Mouse (Mus musculus) c-Kit-positive CD71-positive TER-119-positive erythroid progenitor cells, embryonic 14.5 days (primary cell): ENCODE results near the gene Slc36a1.

Source experiments
- DNase-seq: peaks from one replicate; pipeline ENCODE4 v3.0.0-alpha.2; 2013; ENCODE audit warnings: low spot score

Slc36a1 gene

GRCm38 (mm10) chr11:55204159-55204596 lies at the start of gene Slc36a1:
TSS of gene Slc36a1 (plus strand) at chr11:55204350.
- peak; percentile 92 for DNase-seq

GRCm38 (mm10) chr11:55154398-55155069 lies 49.6 kb upstream of the Slc36a1 start:
- DNase-seq, result no peak

DNA sequence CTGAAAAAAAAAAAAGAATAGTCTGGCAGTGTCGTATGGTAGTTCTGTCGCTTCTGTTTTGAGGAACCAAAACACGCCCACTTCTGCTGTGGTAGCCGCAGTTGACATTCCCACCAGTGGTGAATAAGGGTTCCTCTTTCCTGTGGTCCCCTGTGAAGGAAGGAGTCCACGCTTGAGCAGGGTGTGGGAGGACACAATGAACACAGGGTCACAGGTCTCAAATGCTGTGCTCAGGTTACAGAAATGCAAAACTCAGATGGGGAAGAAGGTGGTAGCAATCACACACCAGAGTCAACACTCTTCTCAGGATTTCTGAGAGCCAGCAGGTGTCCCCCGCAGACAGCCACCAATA lies 49.1 kb upstream of the Slc36a1 start:
- DNase-seq, result no peak

DNA sequence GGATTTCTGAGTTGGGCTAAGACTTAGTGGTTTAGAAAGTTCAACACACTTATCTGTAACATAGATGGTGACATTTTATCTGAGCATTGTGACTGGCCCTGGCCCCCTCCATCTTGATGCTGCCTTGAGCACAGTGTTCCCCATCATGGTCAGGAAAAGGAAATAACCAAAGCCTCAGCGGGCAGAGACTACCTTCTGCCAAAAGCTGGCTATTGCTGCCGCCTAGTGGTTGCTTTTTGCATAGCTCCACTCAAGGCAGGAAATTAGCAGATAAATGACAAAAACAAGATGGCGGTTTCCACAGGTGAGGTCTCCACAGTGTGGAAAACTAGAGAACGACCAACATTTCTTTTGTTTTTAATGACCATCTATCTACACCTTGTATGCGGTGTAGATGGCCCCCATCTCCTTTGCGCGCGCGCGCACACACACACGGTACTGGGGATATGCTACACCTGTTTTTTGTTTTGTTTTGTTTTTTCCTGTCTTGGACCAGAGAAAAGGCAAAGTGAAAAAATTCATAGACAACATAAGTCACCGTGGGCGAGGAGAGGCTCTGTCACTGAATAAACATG lies 45.3 kb upstream of the Slc36a1 start:
- DNase-seq, result peak; percentile 68

GRCm38 (mm10) chr11:55162670-55163069 lies 41.5 kb upstream of the Slc36a1 start:
- DNase-seq, result peak; percentile 21

- peak; percentile 37 for DNase-seq
Observed at GRCm38 (mm10) chr11:55164723-55165122, 39.4 kb upstream of the Slc36a1 start.

DNA sequence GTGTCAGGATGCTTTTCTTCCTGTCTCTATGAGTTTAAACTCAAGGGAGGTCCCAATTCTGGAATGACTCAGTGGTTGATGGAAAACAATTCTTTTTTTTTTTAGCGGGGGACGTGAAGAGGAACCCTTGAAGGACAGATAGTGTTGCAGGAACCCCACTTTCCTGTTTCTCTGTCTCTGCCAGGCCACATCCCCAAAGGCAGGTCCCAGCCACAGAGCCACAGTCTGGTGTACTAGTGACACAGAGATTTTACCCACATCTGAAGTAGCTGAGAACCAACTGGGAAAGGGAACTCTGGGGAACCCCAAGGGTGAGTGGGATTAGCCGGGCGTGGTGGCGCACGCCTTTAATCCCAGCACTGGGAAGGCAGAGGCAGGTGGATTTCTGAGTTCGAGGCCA lies 38.4 kb upstream of the Slc36a1 start:
- no peak for DNase-seq

DNA sequence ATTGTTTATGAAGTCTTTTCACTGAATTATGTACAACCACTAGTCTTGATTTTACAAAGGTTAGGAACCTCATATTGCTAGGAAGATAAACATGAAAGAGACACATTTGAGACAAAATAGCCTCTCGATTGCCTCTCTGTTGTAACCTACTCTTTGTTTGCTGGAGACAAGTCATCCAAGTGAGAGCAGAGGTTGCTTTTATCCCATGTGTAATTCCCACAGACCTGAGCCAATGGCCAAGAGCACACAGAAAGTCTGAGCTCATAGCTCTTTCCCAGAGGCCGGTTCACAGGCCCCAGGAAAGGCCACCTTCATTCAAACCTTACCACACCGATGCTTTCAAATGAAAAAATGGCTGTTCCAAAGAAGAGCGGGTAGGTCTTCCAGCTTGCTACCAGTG lies 35.6 kb upstream of the Slc36a1 start:
- no peak for DNase-seq

DNA sequence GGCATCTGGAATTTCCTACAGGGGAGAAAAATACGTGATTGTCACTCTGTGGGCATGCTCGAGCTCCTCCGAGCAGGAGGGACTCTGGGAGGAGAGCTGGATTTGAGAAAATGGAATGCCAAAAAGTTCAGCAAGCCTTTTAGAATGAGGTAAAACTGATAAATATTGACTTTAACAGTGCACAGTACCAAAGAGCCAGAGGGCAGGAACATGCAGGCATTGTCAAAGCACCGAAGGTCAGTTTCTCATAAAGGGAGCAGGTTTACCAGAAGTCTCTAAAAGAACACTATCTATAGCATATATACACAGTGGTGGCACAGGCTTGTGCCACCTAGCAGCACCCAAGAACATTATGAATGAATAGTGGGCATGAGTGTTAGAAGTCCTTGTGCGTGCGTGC lies 35.2 kb upstream of the Slc36a1 start:
- DNase-seq, result no peak

DNA sequence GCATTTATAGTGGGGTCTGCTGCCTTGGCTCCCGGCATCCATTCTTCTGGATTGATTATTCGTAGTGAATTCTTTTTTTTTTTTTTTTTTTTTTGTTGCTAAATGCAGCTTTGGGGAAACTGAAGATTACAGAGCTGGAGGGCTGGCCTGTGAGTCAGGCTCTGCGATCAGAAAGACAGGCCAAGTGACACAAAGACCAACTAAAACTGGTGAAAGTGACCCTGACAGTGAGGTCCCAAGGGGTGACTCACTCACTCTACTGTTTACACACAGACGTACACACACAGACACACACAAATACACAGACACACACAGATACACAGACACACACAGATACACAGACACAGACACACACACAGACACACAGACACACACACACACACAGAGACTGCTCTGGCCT lies 33.6 kb upstream of the Slc36a1 start:
- DNase-seq, result no peak

- DNase-seq, result no peak
Observed at GRCm38 (mm10) chr11:55178830-55179229, 25.3 kb upstream of the Slc36a1 start.

DNA sequence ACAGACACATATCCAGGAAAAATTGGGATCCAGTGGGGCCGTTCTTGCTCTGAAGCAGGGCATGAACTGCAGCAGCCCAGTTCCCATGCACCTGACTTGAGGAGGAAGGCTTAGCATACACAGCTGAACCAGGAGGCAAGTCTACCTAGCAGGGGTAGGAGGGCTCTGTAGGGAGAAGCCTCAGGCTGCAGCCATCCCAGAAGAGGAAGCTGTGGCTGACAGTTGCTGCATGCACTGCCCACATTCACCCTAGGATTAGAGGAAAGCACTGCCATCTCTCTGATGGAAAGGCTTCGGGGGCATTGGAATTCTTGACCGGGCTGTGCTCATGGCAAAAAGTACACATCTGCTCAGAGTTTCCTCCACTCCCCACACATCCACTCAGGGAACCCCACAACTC lies 24.3 kb upstream of the Slc36a1 start:
- no peak for DNase-seq

DNA sequence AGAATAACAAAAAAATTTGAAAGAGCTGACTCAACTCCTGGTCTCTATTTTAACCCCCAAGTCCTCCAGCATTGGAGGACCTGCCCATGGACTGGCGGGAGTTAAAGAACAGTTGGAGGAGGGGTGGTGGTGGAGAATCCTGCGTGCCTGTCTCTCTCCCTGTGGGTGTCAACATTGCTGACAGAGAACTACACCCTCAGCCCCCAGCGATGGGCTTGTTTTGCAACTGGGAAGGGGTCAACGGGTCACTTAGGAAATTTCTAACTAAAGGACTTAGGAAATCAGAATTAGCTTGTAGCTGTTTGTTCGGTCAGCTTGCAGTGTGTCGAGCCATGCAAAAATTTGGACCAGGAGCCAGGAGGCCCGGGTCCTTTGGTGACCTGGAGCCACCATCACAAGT lies 21.0 kb upstream of the Slc36a1 start:
- DNase-seq, result no peak

DNA sequence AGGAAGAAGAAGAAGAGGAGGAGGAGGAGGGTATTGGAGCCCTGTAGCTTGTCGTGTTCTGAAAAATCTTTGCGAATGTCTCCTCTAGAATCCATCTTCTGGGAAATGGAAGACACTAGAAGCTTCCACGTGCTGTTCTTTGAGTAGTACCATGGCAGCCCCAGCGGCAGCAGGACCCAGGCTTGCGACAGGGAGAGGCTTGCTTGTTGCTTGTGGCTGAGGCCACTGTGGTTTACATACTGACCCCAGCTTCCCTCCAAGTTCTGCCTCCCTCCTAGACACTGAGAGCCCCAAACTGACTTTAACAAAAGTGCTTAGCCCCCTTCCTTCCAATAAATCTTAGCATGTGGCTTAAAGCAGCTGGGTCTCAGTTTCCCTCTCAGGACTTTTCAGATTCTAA lies 19.9 kb upstream of the Slc36a1 start:
- no peak for DNase-seq

GRCm38 (mm10) chr11:55184733-55185291 lies 19.3 kb upstream of the Slc36a1 start, which contains the start of gene Slc36a2:
TSS of gene Slc36a2 (minus strand) at chr11:55185077.
- no peak for DNase-seq

GRCm38 (mm10) chr11:55187292-55187691 lies 16.9 kb upstream of the Slc36a1 start:
- no peak for DNase-seq

- DNase-seq, result no peak
Observed at GRCm38 (mm10) chr11:55187777-55188176, 16.4 kb upstream of the Slc36a1 start.

DNA sequence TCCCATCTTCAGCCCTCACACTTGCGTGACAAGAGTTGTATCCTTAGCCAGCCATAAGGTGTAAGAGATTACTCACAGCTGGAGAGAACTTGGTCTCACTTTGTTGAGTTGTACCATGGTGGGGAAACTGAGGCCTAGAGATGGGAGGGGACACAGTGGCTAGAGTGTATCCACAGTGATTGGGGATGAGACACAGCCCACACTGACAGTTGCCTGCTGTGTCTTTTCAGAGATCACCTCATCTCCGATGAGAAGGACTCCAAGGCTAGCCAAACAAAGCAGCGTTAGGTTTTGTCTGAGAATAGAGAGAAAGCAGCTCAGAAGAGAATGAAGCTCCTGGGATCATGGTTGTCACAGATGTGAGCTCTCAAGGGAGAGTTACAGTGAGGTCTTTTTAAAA lies 13.9 kb upstream of the Slc36a1 start:
- DNase-seq, result no peak

DNA sequence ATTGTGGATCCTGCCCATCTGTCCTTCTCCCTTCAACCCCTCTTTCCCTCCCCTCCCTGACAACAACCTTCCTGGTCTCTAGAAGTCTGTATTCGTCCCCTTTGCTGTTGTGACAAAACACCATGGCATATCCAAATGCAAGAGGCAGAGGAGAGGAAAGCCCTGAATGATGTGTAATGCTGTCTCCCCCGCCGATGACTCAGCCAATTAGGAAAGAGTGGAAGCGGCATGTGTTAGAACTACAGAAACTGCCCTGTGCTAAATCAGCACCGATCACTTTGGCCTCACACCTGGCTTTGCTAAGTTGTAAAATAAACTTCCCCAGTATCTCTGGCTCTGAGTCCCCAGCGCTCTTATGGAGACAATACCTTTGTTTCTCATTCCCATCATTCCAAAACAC lies 7.1 kb upstream of the Slc36a1 start:
- DNase-seq, result no peak

DNA sequence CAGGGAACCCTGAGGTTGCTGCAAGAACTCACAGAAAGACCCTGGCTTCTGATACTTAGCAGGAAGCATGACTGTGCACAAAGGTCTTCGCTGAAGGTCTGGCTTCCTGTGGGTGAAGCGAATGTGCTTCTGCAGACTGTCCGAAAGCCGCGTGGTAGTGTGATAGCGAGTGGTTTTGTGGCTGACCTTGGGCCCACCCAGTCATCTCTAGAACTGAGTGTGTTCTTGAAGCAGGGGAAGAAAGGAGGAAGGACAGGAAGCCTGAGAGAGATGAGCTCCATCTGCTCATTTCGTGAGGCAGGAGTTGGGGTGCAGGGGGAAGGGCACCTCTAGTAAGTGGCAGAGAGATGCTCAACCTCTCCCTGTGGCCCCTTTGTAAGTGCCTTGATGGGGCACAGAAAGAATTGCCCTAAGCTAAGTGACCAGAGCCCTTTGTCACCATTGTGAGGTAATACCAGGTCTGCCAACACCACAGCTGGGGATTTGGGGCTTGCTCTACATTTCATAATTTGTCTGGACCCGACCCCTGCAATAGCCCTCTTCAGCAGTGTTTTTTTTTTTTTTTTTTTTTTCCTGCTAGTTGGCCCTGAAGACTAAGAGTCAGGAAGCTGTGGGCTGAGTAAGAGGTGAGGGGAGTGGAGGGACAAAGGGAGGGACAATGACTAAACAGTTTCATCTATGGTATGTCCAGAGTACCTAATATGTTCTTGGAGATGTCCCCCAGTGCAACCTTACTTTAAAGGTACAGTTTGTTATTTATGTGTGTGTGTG lies 6.2 kb upstream of the Slc36a1 start:
- no peak for DNase-seq

DNA sequence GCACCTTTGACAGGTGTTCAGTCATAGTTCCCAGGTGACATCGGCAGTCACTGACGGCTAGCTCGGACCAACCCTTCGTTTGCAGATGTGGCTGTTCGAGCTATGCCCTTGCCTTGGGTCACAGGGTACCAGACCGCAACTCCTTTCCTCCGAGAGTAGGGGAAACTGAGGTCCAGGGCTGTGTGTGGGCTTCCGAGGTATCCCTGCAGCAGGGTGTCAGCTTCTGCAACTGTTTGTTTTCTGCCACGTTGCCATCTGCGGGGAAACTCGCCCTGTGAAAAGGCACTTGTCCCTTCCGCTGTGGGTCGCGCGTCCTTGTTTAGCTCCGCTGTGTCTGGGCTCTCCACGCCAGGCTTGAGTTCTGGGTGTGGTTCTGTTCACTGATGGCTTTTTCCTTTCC lies 452 bp downstream of the Slc36a1 start:
- DNase-seq, result peak; percentile 27

DNA sequence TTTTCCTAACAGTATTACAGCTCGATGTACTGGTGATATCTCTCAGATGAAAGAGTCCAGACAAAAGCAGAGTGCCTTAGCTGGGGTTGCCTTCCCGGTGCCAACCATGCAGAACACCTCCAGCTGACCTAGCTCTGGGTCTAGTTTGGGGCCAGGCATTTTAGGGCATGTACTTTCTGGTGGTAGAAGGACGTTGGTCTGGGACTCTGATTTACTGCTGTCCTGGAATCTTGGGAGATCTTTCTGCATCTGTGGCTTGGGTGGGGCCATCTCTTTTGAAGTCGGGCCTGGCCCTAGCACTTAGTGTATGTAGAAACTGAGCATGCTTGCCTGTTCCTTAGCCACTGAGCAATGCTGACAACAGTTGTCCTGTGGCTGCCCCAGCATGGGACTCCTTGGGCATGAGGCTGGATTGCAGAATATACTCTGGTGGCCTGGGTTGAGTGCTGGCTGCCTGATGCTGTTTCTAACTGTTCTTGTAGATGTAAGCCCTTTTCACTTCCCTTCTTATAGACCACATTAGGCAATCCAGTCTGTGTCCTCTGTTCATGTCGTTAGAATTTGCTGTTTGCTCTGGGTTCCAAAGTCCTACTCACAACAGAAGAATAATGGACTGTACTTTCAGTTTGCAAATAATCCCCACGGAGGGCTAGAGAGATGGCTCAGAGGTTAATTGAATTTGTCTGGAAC lies 4.0 kb downstream of the Slc36a1 start:
- no peak for DNase-seq
